Mouse (Mus musculus) myocyte (in vitro differentiated cells): ENCODE results near the gene Echs1.

Experiments used
- CEBPB ChIP-seq: IDR thresholded peaks from 2 replicates; pipeline ENCODE4 v1.6.1; 2011; ENCODE audit warnings: mild to moderate bottlenecking, moderate library complexity; ENCODE audit not compliant: poor library complexity, insufficient read depth, severe bottlenecking
- E2F4 ChIP-seq: IDR thresholded peaks from one replicate; pipeline ENCODE4 v1.6.1; 2011; ENCODE audit warnings: mild to moderate bottlenecking, control low read depth, moderate library complexity; ENCODE audit not compliant: insufficient read depth
- MAX ChIP-seq: IDR thresholded peaks from one replicate; pipeline ENCODE4 v1.6.1; 2011; ENCODE audit warnings: low read depth, mild to moderate bottlenecking, control low read depth
- REST ChIP-seq: IDR thresholded peaks from one replicate; pipeline ENCODE4 v1.6.1; 2011; ENCODE audit warnings: mild to moderate bottlenecking, control low read depth, moderate library complexity; ENCODE audit not compliant: insufficient read depth, insufficient read length
- SRF ChIP-seq: IDR thresholded peaks from one replicate; pipeline ENCODE4 v1.6.1; 2011; ENCODE audit warnings: low read depth; ENCODE audit not compliant: control insufficient read depth, insufficient read length
- TCF12 ChIP-seq: IDR thresholded peaks from one replicate; pipeline ENCODE4 v1.6.1; 2011; ENCODE audit warnings: mild to moderate bottlenecking, control low read depth; ENCODE audit not compliant: poor library complexity, insufficient read depth, severe bottlenecking

- no peak for TF ChIP-seq MAX
- TF ChIP-seq CEBPB, result no peak
- TF ChIP-seq E2F4, result no peak
- no peak for TF ChIP-seq TCF12
- TF ChIP-seq REST, result no peak
- no peak for TF ChIP-seq SRF
Measured at GRCm38 (mm10) chr7:140144550-140144949, 28.3 kb upstream of the Echs1 start.
